Mouse (Mus musculus) midbrain, embryonic 16.5 days (tissue): ENCODE data around the gene Adora2b. TPM values are rescaled to one million over a fixed set of nuclear protein-coding genes. Genes with fewer than 3 reads are reported as not detected.

Experiments used
- ATAC-seq: fragments of 200-750 bp; cut with Nextera tagmentation; 2 replicates; pipeline ENCODE4 v1.8.0; 2017; ENCODE audit warnings: moderate TSS enrichment
- H3K27ac ChIP-seq: fragments of 300-500 bp; sonication (generic); 2 replicates; pipeline ENCODE4 v1.5.1; 2014; ENCODE audit warnings: mild to moderate bottlenecking, low read length, mixed read lengths
- H3K27me3 ChIP-seq: fragments of 300-500 bp; sonication (generic); 2 replicates; pipeline ENCODE4 v1.6.1; 2014; ENCODE audit warnings: low read depth, low read length, mixed read lengths; ENCODE audit not compliant: control insufficient read depth, insufficient read depth
- H3K36me3 ChIP-seq: fragments of 300-500 bp; sonication (generic); 2 replicates; pipeline ENCODE4 v1.6.1; 2014; ENCODE audit warnings: mild to moderate bottlenecking, low read length, moderate library complexity, mixed read lengths; ENCODE audit not compliant: control insufficient read depth, insufficient read depth
- H3K4me1 ChIP-seq: fragments of 300-500 bp; sonication (generic); 2 replicates; pipeline ENCODE4 v1.6.1; 2014; ENCODE audit warnings: mild to moderate bottlenecking, low read length, mixed read lengths; ENCODE audit not compliant: control insufficient read depth, insufficient read depth
- H3K4me2 ChIP-seq: fragments of 300-500 bp; sonication (generic); 2 replicates; pipeline ENCODE4 v1.6.1; 2014; ENCODE audit warnings: mild to moderate bottlenecking, low read length, mixed read lengths
- H3K4me3 ChIP-seq: fragments of 300-500 bp; sonication (generic); 2 replicates; pipeline ENCODE4 v1.5.1; 2014; ENCODE audit warnings: low read depth, mild to moderate bottlenecking, low read length, moderate library complexity, mixed read lengths
- H3K9ac ChIP-seq: fragments of 300-500 bp; sonication (generic); 2 replicates; pipeline ENCODE4 v1.6.1; 2014; ENCODE audit warnings: low read depth, low read length, mixed read lengths
- H3K9me3 ChIP-seq: fragments of 300-500 bp; sonication (generic); replicated peaks from 2 replicates; pipeline ENCODE4 v1.6.1; 2014; ENCODE audit warnings: mild to moderate bottlenecking, low read length, mixed read lengths; ENCODE audit not compliant: control insufficient read depth, poor library complexity, severe bottlenecking
- WGBS: fragments of 180-500 bp; shearing (Covaris S2); extraction: QIAGEN DNeasy Blood & Tissue Kit; methylation state at CpG from one replicate; pipeline ENCODE4 v1.1.7; 2014; 5-methylcytosine and 5-hydroxymethylcytosine counted together
- polyA plus RNA-seq: library from polyadenylated mRNA; unstranded; fragments of >200 nt; fragmentation: Nextera tagmentation; extraction: Ambion mirVana; gene quantifications from 2 replicates; pipeline ENCODE4 v1.2.1, GENCODE M21; 2015

The Adora2b gene
- polyA plus RNA-seq, 1 experiment from 2014 or later, result 6.0 TPM

GRCm38 (mm10) chr11:62249266-62250037 lies 668 bp downstream of the Adora2b start:
- Histone ChIP-seq H3K27me3 (peaks cover 16% of the 10 kb centered on the region), H3K9ac (peak overlapping the region; percentile 64), H3K4me2 (peak overlapping the region; percentile 83), H3K4me3 (peak overlapping the region; percentile 61), H3K9me3 (no peaks in the 10 kb centered on the region), H3K36me3 (no peaks in the 10 kb centered on the region), H3K27ac (no peak overlapping the region), H3K4me1 (peaks cover 10% of the 10 kb centered on the region; the same call in 1 of the 2 replicates)
- peak; percentile 37; the same call in 1 of the 2 replicates for ATAC-seq
- 2% methylated on average over 35 of the region's 35 CpGs for WGBS

GRCm38 (mm10) chr11:62251047-62251446 lies 2.3 kb downstream of the Adora2b start:
- no peak for ATAC-seq
- no peak overlapping the region for H3K4me2 ChIP-seq
- H3K9me3 ChIP-seq, result no peaks in the 10 kb centered on the region
- H3K36me3 ChIP-seq, result no peaks in the 10 kb centered on the region
- H3K27ac ChIP-seq, result no peak overlapping the region
- H3K9ac ChIP-seq, result no peak overlapping the region
- 81% methylated on average over 11 of the region's 11 CpGs for WGBS
- H3K4me3 ChIP-seq, result no peak overlapping the region
- peaks cover 10% of the 10 kb centered on the region; the same call in 1 of the 2 replicates for H3K4me1 ChIP-seq
- H3K27me3 ChIP-seq, result peaks cover 16% of the 10 kb centered on the region

GRCm38 (mm10) chr11:62253380-62253779 lies 4.6 kb downstream of the Adora2b start:
- Histone ChIP-seq H3K9ac (no peak overlapping the region), H3K27ac (no peak overlapping the region), H3K27me3 (peaks cover 16% of the 10 kb centered on the region), H3K4me2 (no peak overlapping the region), H3K4me3 (no peak overlapping the region), H3K9me3 (no peaks in the 10 kb centered on the region), H3K36me3 (no peaks in the 10 kb centered on the region), H3K4me1 (peaks cover 10% of the 10 kb centered on the region; the same call in 1 of the 2 replicates)
- WGBS, result 78% methylated on average over 5 of the region's 5 CpGs
- no peak for ATAC-seq

GRCm38 (mm10) chr11:62259214-62259613 lies 10.4 kb downstream of the Adora2b start:
- no peaks in the 10 kb centered on the region for H3K4me1 ChIP-seq
- WGBS, result 49% methylated on average over 5 of the region's 5 CpGs

GRCm38 (mm10) chr11:62263599-62263998 lies 14.8 kb downstream of the Adora2b start:
- Histone ChIP-seq H3K4me3 (no peak overlapping the region), H3K4me1 (peaks cover 3% of the 10 kb centered on the region; the same call in 1 of the 2 replicates), H3K9me3 (no peaks in the 10 kb centered on the region), H3K36me3 (no peaks in the 10 kb centered on the region), H3K9ac (no peak overlapping the region), H3K27me3 (no peaks in the 10 kb centered on the region), H3K4me2 (no peak overlapping the region), H3K27ac (no peak overlapping the region)
- 73% methylated on average over 7 of the region's 7 CpGs for WGBS
- ATAC-seq, result no peak

More at GRCm38 (mm10) chr11:62259214-62259613, 10.4 kb downstream of the Adora2b start:
- Histone ChIP-seq H3K4me2 (no peak overlapping the region), H3K4me3 (no peak overlapping the region), H3K9me3 (no peaks in the 10 kb centered on the region), H3K27me3 (no peaks in the 10 kb centered on the region), H3K9ac (no peak overlapping the region), H3K36me3 (no peaks in the 10 kb centered on the region), H3K27ac (no peak overlapping the region)
- ATAC-seq, result no peak

- no peaks in the 10 kb centered on the region for H3K9me3 ChIP-seq
- no peak overlapping the region for H3K4me2 ChIP-seq
- WGBS, result 71% methylated on average over 7 of the region's 7 CpGs
- H3K4me1 ChIP-seq, result peaks cover 3% of the 10 kb centered on the region; the same call in 1 of the 2 replicates
- no peak overlapping the region for H3K4me3 ChIP-seq
- H3K9ac ChIP-seq, result no peak overlapping the region
- no peaks in the 10 kb centered on the region for H3K36me3 ChIP-seq
- H3K27ac ChIP-seq, result no peak overlapping the region
- H3K27me3 ChIP-seq, result no peaks in the 10 kb centered on the region
- no peak for ATAC-seq
Measured at GRCm38 (mm10) chr11:62264018-62264417, 15.2 kb downstream of the Adora2b start.

DNA sequence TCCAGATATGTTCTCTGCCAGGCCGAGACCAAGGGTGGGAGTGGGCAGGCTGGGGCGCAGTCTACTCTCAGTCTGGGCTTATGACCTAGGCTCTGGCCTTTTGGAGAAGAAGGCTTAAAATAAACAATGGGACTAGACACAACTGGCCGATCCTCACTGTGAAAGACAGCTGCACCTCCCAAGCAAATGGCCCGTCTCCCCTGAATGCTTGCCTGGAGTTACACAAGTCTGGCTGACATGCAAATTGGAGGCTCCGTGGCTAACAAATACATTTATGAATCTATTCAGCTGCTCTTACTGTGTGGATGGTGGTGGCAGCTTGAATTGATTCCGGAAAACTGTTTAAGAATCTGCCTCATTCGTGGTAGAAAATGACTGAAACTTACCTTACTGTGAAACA lies 16.9 kb downstream of the Adora2b start:
- H3K4me3 ChIP-seq, result no peak overlapping the region
- 44% methylated on average over 7 of the region's 7 CpGs for WGBS
- peaks cover 3% of the 10 kb centered on the region; the same call in 1 of the 2 replicates for H3K4me1 ChIP-seq
- no peak overlapping the region for H3K4me2 ChIP-seq
- H3K27me3 ChIP-seq, result no peaks in the 10 kb centered on the region
- no peak overlapping the region for H3K27ac ChIP-seq
- H3K9me3 ChIP-seq, result no peaks in the 10 kb centered on the region
- no peaks in the 10 kb centered on the region for H3K36me3 ChIP-seq
- no peak overlapping the region for H3K9ac ChIP-seq
- no peak for ATAC-seq

DNA sequence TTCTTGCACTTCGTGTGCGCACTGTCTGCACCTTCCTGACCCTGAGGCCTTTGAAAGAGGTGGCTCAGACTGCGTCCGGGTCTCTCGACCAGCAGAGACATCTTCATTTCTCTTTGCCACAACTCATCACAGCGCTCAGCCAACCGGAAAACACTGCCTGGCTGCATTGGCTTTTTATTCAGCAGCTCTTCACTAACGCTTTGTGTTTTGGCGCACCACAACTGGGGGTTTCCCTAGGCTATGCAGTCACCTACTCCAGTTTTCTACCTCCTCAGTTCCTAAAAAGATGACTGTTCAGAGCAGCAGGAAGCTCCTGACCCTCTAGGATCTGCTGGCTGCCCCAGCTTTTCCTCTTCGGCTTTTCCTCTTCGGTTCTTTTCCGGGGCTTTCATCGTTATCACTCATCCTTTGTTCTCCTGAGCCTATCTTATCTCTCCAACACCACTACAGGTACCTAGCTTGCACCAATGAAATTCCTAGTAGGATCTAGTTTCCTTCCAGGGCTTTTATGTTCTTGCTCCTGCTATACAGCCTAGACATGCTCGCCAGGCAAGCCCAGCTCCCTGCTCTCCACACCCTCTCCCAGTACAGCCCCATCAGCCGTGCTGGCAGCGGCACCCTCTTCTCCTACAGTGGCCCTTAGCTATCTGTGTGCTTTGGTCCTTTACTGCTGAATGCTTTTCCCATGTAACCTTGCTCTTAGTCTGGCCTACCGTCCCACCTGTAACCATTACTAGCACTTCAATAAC lies 17.9 kb downstream of the Adora2b start:
- H3K27ac ChIP-seq, result no peak overlapping the region
- H3K9me3 ChIP-seq, result no peaks in the 10 kb centered on the region

DNA sequence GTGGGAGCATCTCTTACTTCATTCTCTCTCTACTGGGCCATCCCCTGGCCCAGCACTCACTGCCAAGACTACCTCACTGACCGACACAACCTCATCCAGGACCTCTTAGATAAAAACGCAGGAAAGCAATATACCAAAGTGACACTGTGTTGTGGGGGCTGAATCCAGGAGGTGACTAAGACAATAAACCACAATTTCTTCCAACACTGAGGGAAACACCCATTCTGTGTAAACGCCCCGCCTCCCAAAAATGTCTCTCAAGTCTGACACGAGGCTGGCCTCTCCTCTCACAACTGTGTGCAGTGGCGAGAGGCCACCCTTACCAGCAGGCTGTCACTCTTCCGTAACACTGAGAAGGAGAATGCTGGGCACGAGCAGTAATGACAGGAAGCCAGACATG lies 19.6 kb downstream of the Adora2b start:
- Histone ChIP-seq H3K36me3 (no peaks in the 10 kb centered on the region), H3K4me2 (no peak overlapping the region), H3K27me3 (no peaks in the 10 kb centered on the region), H3K27ac (no peak overlapping the region), H3K4me1 (peaks cover 3% of the 10 kb centered on the region; the same call in 1 of the 2 replicates), H3K4me3 (no peak overlapping the region), H3K9ac (no peak overlapping the region), H3K9me3 (no peaks in the 10 kb centered on the region)
- ATAC-seq, result no peak
- WGBS, result 80% methylated on average over 8 of the region's 8 CpGs

More for the DNA sequence above, 17.9 kb downstream of the Adora2b start:
- Histone ChIP-seq H3K27me3 (no peaks in the 10 kb centered on the region), H3K4me2 (no peak overlapping the region), H3K36me3 (no peaks in the 10 kb centered on the region), H3K4me3 (no peak overlapping the region), H3K4me1 (peaks cover 3% of the 10 kb centered on the region; the same call in 1 of the 2 replicates), H3K9ac (no peak overlapping the region)
- WGBS, result 34% methylated on average over 17 of the region's 17 CpGs
- no peak for ATAC-seq
